Mouse (Mus musculus) kidney, postnatal 36 days (tissue): ENCODE results near the gene Prkd3.
A peak's percentile ranks its signal among the peaks of the same experiment; 100 is the strongest.

Experiments used
- DNase-seq, 2 experiments: peaks; one replicate each; pipeline ENCODE4 v3.0.0; 2021 to 2022; ENCODE audit warnings: mixed read lengths in 2 of 2

Prkd3 gene

GRCm38 (mm10) chr17:78917696-78918095, 102.9 kb downstream of the Prkd3 start:
- no peak for DNase-seq

- peak in 1 of 2 experiments; percentile 10 for DNase-seq
These were observed 103.7 kb downstream of the Prkd3 start for GRCm38 (mm10) chr17:78916899-78917298.

- peak; percentile 91 for DNase-seq
These were observed 104.2 kb downstream of the Prkd3 start, which contains the start of gene Cebpzos for GRCm38 (mm10) chr17:78916369-78916813. Cebpzos (plus strand) TSS chr17:78916500.

GRCm38 (mm10) chr17:78915772-78916171, 104.8 kb downstream of the Prkd3 start:
- no peak for DNase-seq

GRCm38 (mm10) chr17:78913921-78914320, 106.7 kb downstream of the Prkd3 start:
- no peak for DNase-seq

- DNase-seq: peak in 1 of 2 experiments; percentile 37
These were observed 107.7 kb downstream of the Prkd3 start for GRCm38 (mm10) chr17:78912861-78913281.

- no peak for DNase-seq
These were observed 111.2 kb downstream of the Prkd3 start for GRCm38 (mm10) chr17:78909374-78909773.

- DNase-seq: no peak
These were observed 113.7 kb downstream of the Prkd3 start, which contains the start of gene Sult6b1 for GRCm38 (mm10) chr17:78906892-78907291. Sult6b1 (minus strand) TSS chr17:78906992.

GRCm38 (mm10) chr17:78903158-78903557, 117.5 kb downstream of the Prkd3 start:
- no peak for DNase-seq
